Mouse (Mus musculus): ENCODE data around the gene Gsc. TPM values are rescaled to one million over a fixed set of nuclear protein-coding genes. Genes with fewer than 3 reads are reported as not detected.
"Not testable (repeated sequence)": the region's sequence is repeated elsewhere in the genome, so short reads cannot be mapped to it uniquely, and the experiment has no call there.

Gsc gene
- total RNA-seq, 2 experiments from 2014 or later = not detected

DNA sequence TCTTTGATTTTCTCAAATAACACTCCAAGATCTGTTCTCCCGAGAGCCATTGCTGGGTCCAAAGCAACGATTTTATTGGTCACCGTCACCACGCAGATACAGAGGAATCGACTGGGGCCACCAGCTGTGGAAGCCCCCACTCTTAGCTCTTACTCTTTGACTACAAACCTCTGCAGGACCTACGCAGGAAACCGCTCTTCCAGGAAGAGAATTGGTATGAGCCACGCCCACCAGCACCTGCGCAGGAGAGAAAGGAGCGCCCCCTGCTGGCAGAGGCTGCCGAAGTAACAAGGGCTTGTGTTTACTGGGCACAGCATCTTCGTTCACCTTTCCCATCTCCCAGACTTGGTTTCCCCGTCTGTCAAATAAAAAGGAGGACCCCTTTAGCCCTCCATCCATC, 25.0 kb downstream of the Gsc start:
- peak; percentile 17 to 46 for DNase-seq (ENCODE audit: extremely low spot score in 1 of 2, low spot score in 2 of 2)
- intact Hi-C loops (cut with DNase I) = loop anchor here (10.0 kb wide), 1 partner anchor 577 kb away; no protein-coding TSS in a partner anchor

DNA sequence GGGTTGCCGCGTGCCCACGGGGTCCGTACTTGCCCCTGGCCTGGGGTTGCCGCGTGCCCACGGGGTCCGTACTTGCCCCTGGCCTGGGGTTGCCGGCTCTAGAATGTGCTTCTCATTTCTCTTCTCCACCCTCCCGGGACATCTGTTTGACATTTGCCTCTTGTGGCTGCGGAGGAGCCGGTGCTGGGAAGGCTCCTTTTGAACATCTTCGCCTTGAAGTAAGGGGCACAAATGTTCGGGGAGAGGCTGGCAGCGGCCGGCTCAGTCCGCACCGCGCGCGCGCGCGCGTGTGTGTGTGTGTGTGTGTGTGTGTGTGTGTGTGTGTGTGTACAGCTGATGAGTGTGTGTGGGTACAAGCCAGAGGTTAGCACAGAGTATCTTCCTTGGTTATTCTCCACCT, 26.1 kb downstream of the Gsc start:
- intact Hi-C loops (cut with DNase I) = loop anchor here (10.0 kb wide), 1 partner anchor 578 kb away; no protein-coding TSS in a partner anchor
- not testable (repeated sequence) for DNase-seq (ENCODE audit: extremely low spot score in 1 of 2, low spot score in 2 of 2); H3K4me3 ChIP-seq; H3K27ac ChIP-seq

More for the DNA sequence above, 25.0 kb downstream of the Gsc start:
- TF ChIP-seq CTCF (IDR thresholded peaks at IDR 0.05) = peak; percentile 65
- H3K27ac ChIP-seq = no peak overlapping the region
- no peak overlapping the region for H3K4me3 ChIP-seq

- no peak overlapping the region for H3K4me3 ChIP-seq
- DNase-seq (ENCODE audit: extremely low spot score in 1 of 2, low spot score in 2 of 2) = no peak
- intact Hi-C loops (cut with DNase I) = loop anchor here (5.0 to 10.0 kb wide), 4 partner anchors 104 to 581 kb away; no protein-coding TSS in a partner anchor
- no peak overlapping the region for H3K27ac ChIP-seq
- no peak for TF ChIP-seq CTCF (IDR thresholded peaks at IDR 0.05)
These were observed 29.4 kb downstream of the Gsc start for GRCm38 (mm10) chr12:104443716-104444115.

GRCm38 (mm10) chr12:104440087-104440760, 32.9 kb downstream of the Gsc start:
- Histone ChIP-seq H3K4me3 (no peak overlapping the region), H3K27ac (no peak overlapping the region)
- intact Hi-C loops (cut with DNase I) = loop anchor here (1.0 to 10.0 kb wide), 5 partner anchors 107 to 585 kb away; no protein-coding TSS in a partner anchor
- DNase-seq (ENCODE audit: extremely low spot score in 1 of 2, low spot score in 2 of 2) = peak; percentile 86 to 93
- TF ChIP-seq CTCF (IDR thresholded peaks at IDR 0.05) = peak; percentile 99

- TF ChIP-seq CTCF (IDR thresholded peaks at IDR 0.05) = no peak
- Histone ChIP-seq H3K27ac (no peak overlapping the region), H3K4me3 (no peak overlapping the region)
- intact Hi-C loops (cut with DNase I) = no loop called here
- DNase-seq (ENCODE audit: extremely low spot score in 1 of 2, low spot score in 2 of 2) = no peak
These were observed 39.0 kb downstream of the Gsc start for GRCm38 (mm10) chr12:104433951-104434735.

- intact Hi-C loops (cut with DNase I) = no loop called here
- no peak overlapping the region for H3K4me3 ChIP-seq
- no peak for DNase-seq (ENCODE audit: extremely low spot score in 1 of 2, low spot score in 2 of 2)
- no peak for TF ChIP-seq CTCF (IDR thresholded peaks at IDR 0.05)
- no peak overlapping the region for H3K27ac ChIP-seq
These were observed 39.9 kb downstream of the Gsc start for GRCm38 (mm10) chr12:104433214-104433613.

GRCm38 (mm10) chr12:104431359-104431758, 41.8 kb downstream of the Gsc start:
- no peak overlapping the region for H3K4me3 ChIP-seq
- intact Hi-C loops (cut with DNase I) = no loop called here
- DNase-seq (ENCODE audit: extremely low spot score in 1 of 2, low spot score in 2 of 2) = no peak
- TF ChIP-seq CTCF (IDR thresholded peaks at IDR 0.05) = no peak
- H3K27ac ChIP-seq = no peak overlapping the region

DNA sequence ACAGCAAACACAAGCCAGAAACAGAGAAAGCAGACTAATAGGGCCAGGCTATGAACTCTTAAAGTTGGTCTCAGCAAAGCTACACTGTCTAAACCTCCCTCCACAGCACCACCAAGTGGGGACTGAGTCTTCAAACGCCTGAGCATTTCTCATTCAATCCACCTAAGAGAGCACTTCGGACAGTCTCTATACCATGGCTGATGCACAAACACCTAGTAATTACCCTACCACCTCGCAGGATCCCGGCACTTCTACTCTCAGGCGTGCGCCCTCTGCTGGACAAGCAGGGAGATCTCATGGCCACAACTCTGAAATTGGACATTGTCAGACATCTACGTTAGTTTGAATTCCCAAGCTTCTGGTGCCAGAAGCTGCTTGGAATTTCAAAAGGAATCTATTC, 46.2 kb downstream of the Gsc start:
- H3K27ac ChIP-seq = no peak overlapping the region
- DNase-seq (ENCODE audit: extremely low spot score in 1 of 2, low spot score in 2 of 2) = no peak
- intact Hi-C loops (cut with DNase I) = no loop called here

GRCm38 (mm10) chr12:104425591-104425990, 47.5 kb downstream of the Gsc start:
- H3K4me3 ChIP-seq = no peak overlapping the region
- no peak for DNase-seq (ENCODE audit: extremely low spot score in 1 of 2, low spot score in 2 of 2)
- H3K27ac ChIP-seq = no peak overlapping the region
- no peak for TF ChIP-seq CTCF (IDR thresholded peaks at IDR 0.05)
- intact Hi-C loops (cut with DNase I) = no loop called here

More for the DNA sequence above, 46.2 kb downstream of the Gsc start:
- peak; percentile 74 for TF ChIP-seq CTCF (IDR thresholded peaks at IDR 0.05)
- no peak overlapping the region for H3K4me3 ChIP-seq

DNA sequence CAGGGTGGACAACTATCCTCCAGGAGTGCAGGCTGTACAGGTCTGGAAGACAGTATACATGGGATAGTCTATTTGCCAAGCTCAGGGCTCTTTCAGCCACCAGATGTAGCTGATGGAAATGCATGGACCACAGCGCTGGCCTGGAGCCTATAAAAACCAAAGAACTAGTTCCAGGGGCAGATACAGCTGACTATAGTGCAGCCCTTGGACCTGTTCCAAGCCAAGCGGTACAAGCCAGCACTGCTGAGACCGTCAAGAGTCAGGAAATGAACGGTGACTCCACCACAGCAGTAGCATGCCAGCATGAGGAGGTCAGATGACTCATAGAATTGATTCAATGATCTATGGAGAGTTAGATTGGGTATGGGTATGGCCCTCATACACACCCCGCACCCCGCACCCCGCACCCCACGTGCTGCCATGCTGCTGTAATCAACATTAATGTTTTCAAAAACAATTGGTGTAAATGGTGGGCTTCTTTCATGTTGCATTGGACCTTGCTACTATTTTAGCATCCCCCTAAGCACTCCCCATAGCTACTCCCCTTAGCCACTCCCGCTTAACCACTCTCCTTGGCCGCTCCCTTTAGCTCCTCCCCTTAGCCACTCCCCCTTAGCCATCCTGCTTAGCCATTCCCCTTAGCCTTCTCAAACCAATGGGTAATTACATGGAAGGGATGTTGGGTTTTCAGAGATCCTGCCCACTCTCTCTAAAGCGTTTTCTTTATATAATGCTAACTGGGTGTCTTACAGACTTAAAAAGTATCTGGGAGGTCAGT, 50.3 kb downstream of the Gsc start:
- Histone ChIP-seq H3K4me3 (no peak overlapping the region), H3K27ac (no peak overlapping the region)
- DNase-seq (ENCODE audit: extremely low spot score in 1 of 2, low spot score in 2 of 2) = no peak
- no peak for TF ChIP-seq CTCF (IDR thresholded peaks at IDR 0.05)
- intact Hi-C loops (cut with DNase I) = no loop called here

Other genes with a start within 250 kb of the Gsc start
- gene Serpina3g, start 237.1 kb downstream of the Gsc start, total RNA-seq (2021) = not detected
- under 1 TPM in 1 of 2 experiments, not detected in 1; 0.19 TPM for gene Serpina3i, start 210.2 kb downstream of the Gsc start, total RNA-seq (2021)
- not detected for gene Serpina3j, start 158.8 kb downstream of the Gsc start, total RNA-seq (2021)
- not detected for gene Serpina3k, start 134.8 kb downstream of the Gsc start, total RNA-seq (2021)
- not detected for gene Serpina3m, start 134.8 kb downstream of the Gsc start, total RNA-seq (2021)
- gene Serpina3n, start 66.6 kb downstream of the Gsc start, total RNA-seq (2021) = 10 to 100 TPM; 13.5 to 13.6 TPM